Comparison of ENCODE assay signal across 9 mouse cellular contexts in genomic region chr13:23597957-23598356, GRCm38 (mm10). TPM values are rescaled to one million over a fixed set of nuclear protein-coding genes. Genes with fewer than 3 reads are reported as not detected.
DNase-seq lines count a peak whose midpoint lies in the region; ATAC-seq and TF ChIP-seq lines count a peak whose summit lies in the region.
"Had no signal": no experiment of that assay in that cellular context is flagged by ENCODE, and none has a peak within 500 bp of the region (broad histone marks: within the 10 kb centered on the region; RNA-seq: fewer than 3 reads in every experiment).

No protein-coding gene starts in this region.

- WGBS in intestine, embryonic 14.5 days: 8% methylated on average over 9 of the region's 9 CpGs
- WGBS in intestine, embryonic 15.5 days: 7% methylated on average over 9 of the region's 9 CpGs
- 6% methylated on average over 9 of the region's 9 CpGs for WGBS in heart, postnatal 0 days

- no peaks in the 10 kb centered on the region for H3K36me3 ChIP-seq in intestine, embryonic 14.5 days (ENCODE audit: control insufficient read depth, insufficient read depth, low read length)
- no peaks in the 10 kb centered on the region for H3K36me3 ChIP-seq in intestine, embryonic 15.5 days
- H3K36me3 ChIP-seq in heart, postnatal 0 days (replicated peaks; ENCODE audit: control insufficient read depth, insufficient read depth, low read length): no peaks in the 10 kb centered on the region

- no peak overlapping the region for H3K4me3 ChIP-seq in intestine, embryonic 14.5 days (ENCODE audit: low read depth, low read length)
- H3K4me3 ChIP-seq in intestine, embryonic 15.5 days (replicated peaks): no peak overlapping the region
- no peak overlapping the region for H3K4me3 ChIP-seq in heart, postnatal 0 days (ENCODE audit: low read depth, low read length)
- H3K4me3 ChIP-seq: megakaryocyte, embryonic 14.5 days had no signal

- no peak for TF ChIP-seq EP300 in heart, postnatal 0 days (IDR thresholded peaks at IDR 0.05; ENCODE audit: low read depth)

- no peaks in the 10 kb centered on the region for H3K4me1 ChIP-seq in intestine, embryonic 14.5 days (replicated peaks; ENCODE audit: control insufficient read depth, insufficient read depth, low read length)
- 0 out of 2 replicates have a peak, but pooled peaks cover 4% of the 10 kb centered on the region for H3K4me1 ChIP-seq in intestine, embryonic 15.5 days (replicated peaks)
- H3K4me1 ChIP-seq in heart, postnatal 0 days (ENCODE audit: control insufficient read depth, insufficient read depth): no peaks in the 10 kb centered on the region

- peak; percentile 64; the same call in 1 of the 2 replicates for ATAC-seq in intestine, embryonic 14.5 days (replicated peaks; ENCODE audit: low FRiP score, low TSS enrichment, low read depth)
- no peak for ATAC-seq in intestine, embryonic 15.5 days
- no peak for ATAC-seq in heart, postnatal 0 days (ENCODE audit: insufficient read depth, low read depth)

- no peaks in the 10 kb centered on the region for H3K9me3 ChIP-seq in intestine, embryonic 14.5 days (ENCODE audit: control insufficient read depth, low read length)
- no peaks in the 10 kb centered on the region for H3K9me3 ChIP-seq in intestine, embryonic 15.5 days
- no peaks in the 10 kb centered on the region for H3K9me3 ChIP-seq in heart, postnatal 0 days (replicated peaks; ENCODE audit: control insufficient read depth, low read length)
- H3K9me3 ChIP-seq: megakaryocyte, embryonic 14.5 days had no signal

- TF ChIP-seq CTCF in heart, postnatal 0 days (IDR thresholded peaks at IDR 0.05; ENCODE audit: low read depth): peak; percentile 81

- DNase-seq in intestine, embryonic 14.5 days (ENCODE audit: low spot score): peak; percentile 87
- DNase-seq in adrenal gland, adult (ENCODE audit: inconsistent age in 2 of 2, low spot score in 1 of 2): peak; percentile 77 to 93
- peak; percentile 79 for DNase-seq in embryo, embryonic 10 days (ENCODE audit: low spot score)
- peak; percentile 76 for DNase-seq in heart, postnatal 0 days (ENCODE audit: low spot score)
- DNase-seq in layer of hippocampus, postnatal 36 days: peak; percentile 56
- peak; percentile 76 for DNase-seq in mesoderm, embryonic 11.5 days (ENCODE audit: low read depth, low spot score)
- DNase-seq in testis, postnatal 10 days (ENCODE audit: low spot score): peak; percentile 89

- H3K27ac ChIP-seq in intestine, embryonic 14.5 days (ENCODE audit: low read depth): no peak overlapping the region
- H3K27ac ChIP-seq in intestine, embryonic 15.5 days: no peak overlapping the region
- H3K27ac ChIP-seq in heart, postnatal 0 days (ENCODE audit: low read depth): no peak overlapping the region

- H3K9ac ChIP-seq in intestine, embryonic 14.5 days (ENCODE audit: low read length): no peak overlapping the region
- no peak overlapping the region for H3K9ac ChIP-seq in intestine, embryonic 15.5 days
- no peak overlapping the region for H3K9ac ChIP-seq in heart, postnatal 0 days (replicated peaks; ENCODE audit: low read depth, low read length)

- H3K4me2 ChIP-seq in intestine, embryonic 14.5 days (ENCODE audit: low read length): no peak overlapping the region
- no peak overlapping the region for H3K4me2 ChIP-seq in intestine, embryonic 15.5 days (replicated peaks)
- H3K4me2 ChIP-seq in heart, postnatal 0 days (ENCODE audit: low read depth, low read length): no peak overlapping the region

- no peaks in the 10 kb centered on the region for H3K27me3 ChIP-seq in intestine, embryonic 14.5 days (replicated peaks; ENCODE audit: control insufficient read depth, insufficient read depth, low read length)
- no peaks in the 10 kb centered on the region for H3K27me3 ChIP-seq in intestine, embryonic 15.5 days (replicated peaks)
- H3K27me3 ChIP-seq in heart, postnatal 0 days (ENCODE audit: control insufficient read depth, insufficient read depth, low read length): no peaks in the 10 kb centered on the region
- H3K27me3 ChIP-seq: megakaryocyte, embryonic 14.5 days had no signal

RNA-seq across cellular contexts. Expression of gene Hist1h4d, which starts 16.6 kb away (rescaled TPM):
- 111 and 114 TPM in 2 replicates for polyA plus RNA-seq in intestine, embryonic 14.5 days (2014; fragmentation: Nextera tagmentation; extraction: Ambion mirVana)
- 98.7 and 101 TPM in 2 replicates for polyA plus RNA-seq in intestine, embryonic 15.5 days (2015; fragmentation: Nextera tagmentation; extraction: Ambion mirVana)
- total RNA-seq in heart, postnatal 0 days (2014; rRNA removed; ENCODE audit: low replicate concordance): 1,649 and 2,136 TPM in 2 replicates
- 18.8 and 21.2 TPM in 2 replicates for polyA plus RNA-seq in heart, postnatal 0 days (2015; fragmentation: Nextera tagmentation; extraction: Ambion mirVana)
- total RNA-seq in layer of hippocampus, postnatal 36 days (2021): 100 to 1,000 TPM; 132 to 135 TPM

RNA-seq across cellular contexts. Expression of gene Hist1h3d, which starts 22.4 kb away (rescaled TPM):
- 9.6 and 12.5 TPM in 2 replicates for polyA plus RNA-seq in intestine, embryonic 14.5 days (2014; fragmentation: Nextera tagmentation; extraction: Ambion mirVana)
- polyA plus RNA-seq in intestine, embryonic 15.5 days (2015; fragmentation: Nextera tagmentation; extraction: Ambion mirVana): 5.2 and 6.2 TPM in 2 replicates
- total RNA-seq in heart, postnatal 0 days (2014; rRNA removed; ENCODE audit: low replicate concordance): 116 and 155 TPM in 2 replicates
- polyA plus RNA-seq in heart, postnatal 0 days (2015; fragmentation: Nextera tagmentation; extraction: Ambion mirVana): 1.2 and 1.8 TPM in 2 replicates
- 10 to 100 TPM; 12.8 to 15.5 TPM for total RNA-seq in layer of hippocampus, postnatal 36 days (2021)

RNA-seq across cellular contexts. Expression of gene Hist1h2be, which starts 23.0 kb away (rescaled TPM):
- 1.5 and 1.9 TPM in 2 replicates for polyA plus RNA-seq in intestine, embryonic 14.5 days (2014; fragmentation: Nextera tagmentation; extraction: Ambion mirVana)
- 1.6 and 2.0 TPM in 2 replicates for polyA plus RNA-seq in intestine, embryonic 15.5 days (2015; fragmentation: Nextera tagmentation; extraction: Ambion mirVana)
- 253 and 309 TPM in 2 replicates for total RNA-seq in heart, postnatal 0 days (2014; rRNA removed; ENCODE audit: low replicate concordance)
- 0.82 and 1.2 TPM in 2 replicates for polyA plus RNA-seq in heart, postnatal 0 days (2015; fragmentation: Nextera tagmentation; extraction: Ambion mirVana)
- 10 to 100 TPM; 12.0 to 12.3 TPM for total RNA-seq in layer of hippocampus, postnatal 36 days (2021)

RNA-seq across cellular contexts. Expression of gene Hist1h2ad, which starts 23.8 kb away (rescaled TPM):
- polyA plus RNA-seq in intestine, embryonic 14.5 days (2014; fragmentation: Nextera tagmentation; extraction: Ambion mirVana): 2.2 and 4.2 TPM in 2 replicates
- polyA plus RNA-seq in intestine, embryonic 15.5 days (2015; fragmentation: Nextera tagmentation; extraction: Ambion mirVana): 1.8 and 3.0 TPM in 2 replicates
- 568 and 769 TPM in 2 replicates for total RNA-seq in heart, postnatal 0 days (2014; rRNA removed; ENCODE audit: low replicate concordance)
- 0.27 and 1.8 TPM in 2 replicates for polyA plus RNA-seq in heart, postnatal 0 days (2015; fragmentation: Nextera tagmentation; extraction: Ambion mirVana)
- 1 to 10 TPM; 5.2 to 9.9 TPM for total RNA-seq in layer of hippocampus, postnatal 36 days (2021)

RNA-seq across cellular contexts. Expression of gene Hist1h2bf, which starts 24.0 kb away (rescaled TPM):
- 7.0 and 7.1 TPM in 2 replicates for polyA plus RNA-seq in intestine, embryonic 14.5 days (2014; fragmentation: Nextera tagmentation; extraction: Ambion mirVana)
- polyA plus RNA-seq in intestine, embryonic 15.5 days (2015; fragmentation: Nextera tagmentation; extraction: Ambion mirVana): 4.2 and 4.5 TPM in 2 replicates
- total RNA-seq in heart, postnatal 0 days (2014; rRNA removed; ENCODE audit: low replicate concordance): 603 and 951 TPM in 2 replicates
- polyA plus RNA-seq in heart, postnatal 0 days (2015; fragmentation: Nextera tagmentation; extraction: Ambion mirVana): 1.3 and 1.6 TPM in 2 replicates
- total RNA-seq in layer of hippocampus, postnatal 36 days (2021): 10 to 100 TPM; 30.2 to 30.9 TPM
